Mouse (Mus musculus): ENCODE measurements around the gene Timm8a1. TPM values are rescaled to one million over a fixed set of nuclear protein-coding genes. Genes with fewer than 3 reads are reported as not detected.

The Timm8a1 gene
- total and polyA plus RNA-seq, 3 experiments = 48.2 to 216 (median 152) TPM

DNA sequence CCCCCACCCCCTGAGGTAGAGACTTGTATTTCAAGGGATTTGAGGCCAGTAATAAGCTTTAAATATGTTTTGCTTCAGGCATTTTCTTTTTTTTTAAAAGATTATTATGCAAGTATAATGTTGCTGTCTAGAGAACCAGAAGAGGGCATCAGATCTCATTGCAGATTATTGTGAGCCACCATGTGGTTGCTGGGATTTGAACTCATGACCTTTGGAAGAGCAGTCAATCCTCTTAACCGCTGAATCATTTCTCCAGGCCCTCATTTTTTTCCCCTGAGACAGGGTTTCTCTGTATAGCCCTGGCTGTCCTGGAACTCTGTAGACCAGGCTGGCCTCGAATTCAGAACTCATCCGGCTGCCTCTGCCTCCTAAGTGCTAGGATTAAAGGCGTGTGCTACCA lies 46.6 kb upstream of the Timm8a1 start:
- H3K9ac ChIP-seq (ENCODE audit: insufficient read depth, low read depth) = peak overlapping the region; percentile 90; the same call in 1 of the 2 replicates
- no peak overlapping the region for H3K4me3 ChIP-seq (replicated peaks in 1 of 3; ENCODE audit: low read depth in 2 of 3, low read length in 2 of 3, poor library complexity in 1 of 3)
- no peak for DNase-seq (ENCODE audit: extremely low read depth)
- H3K79me2 ChIP-seq (replicated peaks; ENCODE audit: control insufficient read depth, extremely low read depth, insufficient read depth, poor library complexity, severe bottlenecking) = peaks cover 18% of the 10 kb centered on the region
- no peaks in the 10 kb centered on the region for H3K9me3 ChIP-seq (replicated peaks; ENCODE audit: low read length)
- TF ChIP-seq MYC (IDR thresholded peaks at IDR 0.05; ENCODE audit: low read depth, low read length) (no peak), MAZ (IDR thresholded peaks at IDR 0.05; ENCODE audit: low read depth, low read length) (no peak), TBP (conservative IDR thresholded peaks at IDR 0.05; ENCODE audit: low read depth, low read length) (no peak), IRF4 (IDR thresholded peaks at IDR 0.05; ENCODE audit: low read depth, low read length) (no peak), NRF1 (IDR thresholded peaks at IDR 0.05; ENCODE audit: low read depth, low read length) (no peak), NELFE (IDR thresholded peaks at IDR 0.05; ENCODE audit: low read depth, low read length) (no peak), ZKSCAN1 (IDR thresholded peaks at IDR 0.05; ENCODE audit: borderline replicate concordance, low read depth, low read length) (no peak), E2F4 (IDR thresholded peaks at IDR 0.05; ENCODE audit: insufficient replicate concordance, low read depth, low read length) (no peak), KAT2A (IDR thresholded peaks at IDR 0.05; ENCODE audit: insufficient replicate concordance, low read length) (no peak), POLR2A (IDR thresholded peaks at IDR 0.05; ENCODE audit: low read depth, low read length) (no peak), JUN (IDR thresholded peaks at IDR 0.05; ENCODE audit: insufficient read depth, low read depth, low read length) (no peak), CHD2 (IDR thresholded peaks at IDR 0.05; ENCODE audit: low read length) (no peak), SMC3 (IDR thresholded peaks at IDR 0.05; ENCODE audit: low read depth, low read length) (no peak), SIN3A (IDR thresholded peaks at IDR 0.05; ENCODE audit: low read length) (no peak), BHLHE40 (IDR thresholded peaks at IDR 0.05; ENCODE audit: low read depth, low read length) (no peak), UBTF (IDR thresholded peaks at IDR 0.05; ENCODE audit: low read depth, low read length) (no peak)
- peak overlapping the region; percentile 29; the same call in 1 of the 2 replicates for H3K4me2 ChIP-seq (ENCODE audit: insufficient read depth, low read depth, poor library complexity, severe bottlenecking)
- H3K27ac ChIP-seq (ENCODE audit: insufficient read depth, low read depth) = no peak overlapping the region
- H3K36me3 ChIP-seq (replicated peaks in 1 of 2; ENCODE audit: control insufficient read depth in 1 of 2, insufficient read depth in 1 of 2, low read length in 1 of 2) = peaks cover 13 to 16% of the 10 kb centered on the region in 2 experiments
- dilution Hi-C loops (cut with MboI; ENCODE audit: extremely low pct_ligation_motif_present, extremely low pct_unique_long_range_greater_than_20kb, low sequenced_read_pairs) (no loop called here), in situ Hi-C loops (cut with MboI; ENCODE audit: low pct_ligation_motif_present, low pct_unique_long_range_greater_than_20kb, low sequenced_read_pairs) (no loop called here)
- no peaks in the 10 kb centered on the region for H3K27me3 ChIP-seq (replicated peaks)
- H3K4me1 ChIP-seq (ENCODE audit: control insufficient read depth in 1 of 2, insufficient read depth in 2 of 2) = peaks cover 0 to 7% of the 10 kb centered on the region in 2 experiments; a peak in 1 of 4 replicates

DNA sequence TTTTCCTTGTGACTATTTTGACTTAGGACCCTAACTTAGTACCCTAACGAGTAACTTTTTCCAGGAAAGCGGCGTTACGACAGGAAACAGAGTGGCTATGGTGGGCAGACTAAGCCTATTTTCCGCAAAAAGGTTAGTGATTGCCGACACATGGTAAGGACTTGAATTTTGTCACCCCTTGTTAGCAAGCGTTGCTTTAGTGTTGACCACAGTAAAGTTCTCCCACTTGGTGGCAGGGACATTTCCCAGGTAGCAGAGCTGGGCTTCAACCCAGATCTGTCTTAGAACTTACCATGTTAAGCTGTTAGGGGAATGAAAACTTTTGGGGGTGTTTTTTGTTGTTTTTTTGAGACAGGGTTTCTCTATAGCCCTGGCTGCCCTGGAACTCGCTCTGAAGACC lies 44.8 kb upstream of the Timm8a1 start:
- Histone ChIP-seq H3K27me3 (replicated peaks) (no peaks in the 10 kb centered on the region), H3K27ac (ENCODE audit: insufficient read depth, low read depth) (no peak overlapping the region)

More for the DNA sequence above, 44.8 kb upstream of the Timm8a1 start:
- no peaks in the 10 kb centered on the region for H3K9me3 ChIP-seq (replicated peaks; ENCODE audit: low read length)
- peaks cover 0 to 7% of the 10 kb centered on the region in 2 experiments; a peak in 1 of 4 replicates for H3K4me1 ChIP-seq (ENCODE audit: control insufficient read depth in 1 of 2, insufficient read depth in 2 of 2)
- H3K4me2 ChIP-seq (ENCODE audit: insufficient read depth, low read depth, poor library complexity, severe bottlenecking) = peak overlapping the region; percentile 78
- TF ChIP-seq MYC (IDR thresholded peaks at IDR 0.05; ENCODE audit: low read depth, low read length) (no peak), ETS1 (conservative IDR thresholded peaks at IDR 0.05; ENCODE audit: low read depth, low read length) (no peak), MAX (IDR thresholded peaks at IDR 0.05; ENCODE audit: low read length) (0 out of 2 replicates have a peak, but pooled peaks have one; percentile 20), SIN3A (IDR thresholded peaks at IDR 0.05; ENCODE audit: low read length) (no peak), BHLHE40 (IDR thresholded peaks at IDR 0.05; ENCODE audit: low read depth, low read length) (no peak)
- H3K9ac ChIP-seq (ENCODE audit: insufficient read depth, low read depth) = peak overlapping the region; percentile 90
- peaks cover 32% of the 10 kb centered on the region for H3K79me2 ChIP-seq (replicated peaks; ENCODE audit: control insufficient read depth, extremely low read depth, insufficient read depth, poor library complexity, severe bottlenecking)
- DNase-seq (ENCODE audit: extremely low read depth) = no peak
- peaks cover 13 to 16% of the 10 kb centered on the region in 2 experiments for H3K36me3 ChIP-seq (replicated peaks in 1 of 2; ENCODE audit: control insufficient read depth in 1 of 2, insufficient read depth in 1 of 2, low read length in 1 of 2)
- H3K4me3 ChIP-seq (replicated peaks in 1 of 3; ENCODE audit: low read depth in 2 of 3, low read length in 2 of 3, poor library complexity in 1 of 3) = peak overlapping the region; percentile 72 to 91 (median 80)
- in situ Hi-C loops (cut with MboI; ENCODE audit: low pct_ligation_motif_present, low pct_unique_long_range_greater_than_20kb, low sequenced_read_pairs) (no loop called here), dilution Hi-C loops (cut with MboI; ENCODE audit: extremely low pct_ligation_motif_present, extremely low pct_unique_long_range_greater_than_20kb, low sequenced_read_pairs) (no loop called here)
